In the genomic region with DNA sequence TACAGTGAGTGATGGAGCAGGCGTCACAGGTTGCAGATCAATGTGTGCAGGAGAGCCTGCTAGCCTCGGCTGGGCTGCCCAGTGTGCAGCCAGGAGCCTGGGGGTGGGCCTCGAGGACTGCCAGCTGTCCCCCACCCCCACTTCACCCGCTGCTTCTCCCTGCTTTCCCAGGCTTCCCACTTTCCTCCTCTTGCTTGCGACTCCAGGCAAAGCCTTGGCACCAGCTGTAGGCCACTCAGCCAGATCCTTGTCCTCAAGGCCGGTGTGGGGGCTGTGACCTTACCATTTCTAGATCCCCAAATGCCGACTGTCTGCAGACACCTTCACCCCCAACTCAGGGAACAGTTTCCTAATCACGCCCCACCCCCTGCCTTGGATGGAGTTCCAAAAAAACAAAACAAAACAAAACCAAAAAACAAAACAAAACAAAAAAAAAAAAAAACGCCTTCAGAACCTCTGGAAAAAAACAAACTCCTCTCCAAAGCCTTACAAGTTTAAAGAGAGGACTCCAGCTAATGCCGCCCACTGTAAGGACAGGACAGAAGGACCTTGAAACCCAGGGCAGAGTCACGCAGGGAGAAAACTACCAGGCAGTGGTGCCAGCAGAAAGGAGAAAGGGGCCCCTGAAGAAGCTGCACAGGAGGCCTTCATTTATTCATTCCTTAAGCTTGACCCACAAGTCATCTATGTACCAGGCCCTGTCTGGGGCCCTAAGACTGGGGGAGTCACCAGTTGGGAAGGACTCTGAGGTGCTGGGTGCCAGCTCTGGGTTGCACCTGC, we compare ENCODE assay signal across 11 mouse cellular contexts. TPM values are rescaled to one million over a fixed set of nuclear protein-coding genes. Genes with fewer than 3 reads are reported as not detected.
A peak's percentile ranks its signal among the peaks of the same experiment; 100 is the strongest.
DNase-seq lines count a peak whose midpoint lies in the region; ATAC-seq lines count a peak whose summit lies in the region.
"Had no signal": no experiment of that assay in that cellular context is flagged by ENCODE, and none has a peak within 500 bp of the region (broad histone marks: within the 10 kb centered on the region; RNA-seq: fewer than 3 reads in every experiment).

No protein-coding gene starts in this region.

- H3K27ac ChIP-seq in neural tube, embryonic 12.5 days: no peak overlapping the region
- H3K27ac ChIP-seq in limb, embryonic 12.5 days: no peak overlapping the region
- H3K27ac ChIP-seq: liver, embryonic 14.5 days had no signal

- H3K4me3 ChIP-seq in neural tube, embryonic 12.5 days: no peak overlapping the region
- peak overlapping the region; percentile 48 for H3K4me3 ChIP-seq in limb, embryonic 12.5 days (replicated peaks)

- peaks cover 82% of the 10 kb centered on the region for H3K27me3 ChIP-seq in neural tube, embryonic 12.5 days (replicated peaks)
- peaks cover 99% of the 10 kb centered on the region for H3K27me3 ChIP-seq in limb, embryonic 12.5 days

- 14% methylated on average over 11 of the region's 11 CpGs for WGBS in neural tube, embryonic 12.5 days
- 14% methylated on average over 11 of the region's 11 CpGs for WGBS in limb, embryonic 12.5 days

- H3K36me3 ChIP-seq in neural tube, embryonic 12.5 days: no peaks in the 10 kb centered on the region
- no peaks in the 10 kb centered on the region for H3K36me3 ChIP-seq in limb, embryonic 12.5 days

- H3K9me3 ChIP-seq in neural tube, embryonic 12.5 days: 0 out of 2 replicates have a peak, but pooled peaks cover 2% of the 10 kb centered on the region
- peaks cover 9% of the 10 kb centered on the region for H3K9me3 ChIP-seq in limb, embryonic 12.5 days

- DNase-seq in adrenal gland, adult (ENCODE audit: inconsistent age in 2 of 2, low spot score in 1 of 2): peak; percentile 78 to 92
- no peak for DNase-seq in adrenal gland, postnatal 4 days (ENCODE audit: low spot score in 2 of 2)
- no peak for DNase-seq in neural tube, embryonic 10.5 days (ENCODE audit: extremely low spot score, low spot score)
- peak; percentile 68 for DNase-seq in testis, postnatal 10 days (ENCODE audit: low spot score)
- no peak for DNase-seq in embryo, embryonic 9.5 days (ENCODE audit: extremely low spot score)
- no peak for DNase-seq in layer of hippocampus, adult 11-12 months (ENCODE audit: low spot score)
- DNase-seq: kidney, postnatal 36 days had no signal

- H3K4me2 ChIP-seq in neural tube, embryonic 12.5 days (replicated peaks): peak overlapping the region; percentile 80
- peak overlapping the region; percentile 76 for H3K4me2 ChIP-seq in limb, embryonic 12.5 days

- no peak overlapping the region for H3K9ac ChIP-seq in neural tube, embryonic 12.5 days
- no peak overlapping the region; the same call in 1 of the 2 replicates for H3K9ac ChIP-seq in limb, embryonic 12.5 days (replicated peaks)
- H3K9ac ChIP-seq: liver, embryonic 14.5 days had no signal

- no peak for ATAC-seq in neural tube, embryonic 12.5 days (ENCODE audit: low FRiP score, low read depth)
- ATAC-seq in limb, embryonic 12.5 days (ENCODE audit: insufficient number of reproducible peaks, insufficient read depth, low FRiP score, low TSS enrichment, low read depth): no peak

- H3K4me1 ChIP-seq in neural tube, embryonic 12.5 days: peaks cover 34% of the 10 kb centered on the region
- H3K4me1 ChIP-seq in limb, embryonic 12.5 days (replicated peaks): peaks cover 23% of the 10 kb centered on the region

RNA-seq across cellular contexts. Expression of gene Bcan, which starts 1.0 kb away (rescaled TPM):
- 10 to 100 TPM; 29.2 to 30.6 TPM for total RNA-seq in adrenal gland, postnatal 4 days (2021)
- 2.4 and 4.1 TPM in 2 replicates for polyA plus RNA-seq in neural tube, embryonic 12.5 days (2016; fragmentation: Nextera tagmentation; extraction: Ambion mirVana)
- polyA plus RNA-seq in limb, embryonic 12.5 days (2016; fragmentation: Nextera tagmentation; extraction: Ambion mirVana): 0.13 and 0.65 TPM in 2 replicates
- polyA plus RNA-seq: liver, embryonic 14.5 days had no signal

RNA-seq across cellular contexts. Expression of gene Hapln2, which starts 26.4 kb away (rescaled TPM):
- not detected for total RNA-seq in adrenal gland, postnatal 4 days (2021)
- 0.24 and 0.60 TPM in 2 replicates for polyA plus RNA-seq in neural tube, embryonic 12.5 days (2016; fragmentation: Nextera tagmentation; extraction: Ambion mirVana)
- 0.10 and 0.12 TPM in 2 replicates for polyA plus RNA-seq in limb, embryonic 12.5 days (2016; fragmentation: Nextera tagmentation; extraction: Ambion mirVana)
- polyA plus RNA-seq: liver, embryonic 14.5 days; neural tube, embryonic 11.5 days had no signal

RNA-seq across cellular contexts. Expression of gene Nes, which starts 30.1 kb away (rescaled TPM):
- 10 to 100 TPM; 16.2 to 24.3 TPM for total RNA-seq in adrenal gland, postnatal 4 days (2021)
- 140 and 169 TPM in 2 replicates for polyA plus RNA-seq in neural tube, embryonic 12.5 days (2016; fragmentation: Nextera tagmentation; extraction: Ambion mirVana)
- 29.4 and 32.5 TPM in 2 replicates for polyA plus RNA-seq in limb, embryonic 12.5 days (2016; fragmentation: Nextera tagmentation; extraction: Ambion mirVana)

RNA-seq across cellular contexts. Expression of gene Gpatch4, which starts 41.9 kb away (rescaled TPM):
- 10 to 100 TPM; 15.4 to 16.1 TPM for total RNA-seq in adrenal gland, postnatal 4 days (2021)
- polyA plus RNA-seq in neural tube, embryonic 12.5 days (2016; fragmentation: Nextera tagmentation; extraction: Ambion mirVana): 28.9 and 29.1 TPM in 2 replicates
- polyA plus RNA-seq in limb, embryonic 12.5 days (2016; fragmentation: Nextera tagmentation; extraction: Ambion mirVana): 30.8 and 31.1 TPM in 2 replicates

RNA-seq across cellular contexts. Expression of gene Crabp2, which starts 52.5 kb away (rescaled TPM):
- 1 to 10 TPM; 1.7 to 2.0 TPM for total RNA-seq in adrenal gland, postnatal 4 days (2021)
- 372 and 405 TPM in 2 replicates for polyA plus RNA-seq in neural tube, embryonic 12.5 days (2016; fragmentation: Nextera tagmentation; extraction: Ambion mirVana)
- polyA plus RNA-seq in limb, embryonic 12.5 days (2016; fragmentation: Nextera tagmentation; extraction: Ambion mirVana): 614 and 667 TPM in 2 replicates

Comparison
In these comparisons a context has a peak if more than half of its experiments do, and no peak if none do; other contexts are left out.
1. DNase-seq: peak in adrenal gland, adult (2 of 2) and testis, postnatal 10 days (single experiment); none in adrenal gland, postnatal 4 days (0 of 2), neural tube, embryonic 10.5 days (single experiment), embryo, embryonic 9.5 days (single experiment) and layer of hippocampus, adult 11-12 months (single experiment).